Mouse (Mus musculus) forebrain, embryonic 10.5 days (tissue): ENCODE results near the gene Col12a1. TPM values are rescaled to one million over a fixed set of nuclear protein-coding genes. Genes with fewer than 3 reads are reported as not detected.
"Not testable (repeated sequence)": the region's sequence is repeated elsewhere in the genome, so short reads cannot be mapped to it uniquely, and the experiment has no call there.

Experiments used
- DNase-seq: peaks from one replicate; pipeline ENCODE4 v3.0.0-alpha.2; 2017; ENCODE audit warnings: low spot score; ENCODE audit errors: extremely low spot score
- H3K27ac ChIP-seq: fragments of 300-500 bp; sonication (generic); 2 replicates; pipeline ENCODE4 v1.5.1; 2016; ENCODE audit warnings: mild to moderate bottlenecking
- H3K27me3 ChIP-seq: fragments of 300-500 bp; sonication (generic); 2 replicates; pipeline ENCODE4 v1.6.1; 2016; ENCODE audit warnings: mild to moderate bottlenecking; ENCODE audit not compliant: poor library complexity, severe bottlenecking
- H3K36me3 ChIP-seq: fragments of 300-500 bp; sonication (generic); replicated peaks from 2 replicates; pipeline ENCODE4 v1.6.1; 2016; ENCODE audit warnings: mild to moderate bottlenecking, moderate library complexity
- H3K4me1 ChIP-seq: fragments of 300-500 bp; sonication (generic); 2 replicates; pipeline ENCODE4 v1.6.1; 2016
- H3K4me3 ChIP-seq: fragments of 300-500 bp; sonication (generic); 2 replicates; pipeline ENCODE4 v1.5.1; 2016; ENCODE audit warnings: mild to moderate bottlenecking, moderate library complexity
- H3K9me3 ChIP-seq: fragments of 300-500 bp; sonication (generic); 2 replicates; pipeline ENCODE4 v1.6.1; 2016; ENCODE audit warnings: mild to moderate bottlenecking, moderate library complexity
- WGBS: fragments of 180-500 bp; shearing (Covaris S2); methylation state at CpG from one replicate; pipeline ENCODE4 v1.1.7; 2016; 5-methylcytosine and 5-hydroxymethylcytosine counted together
- polyA plus RNA-seq: library from polyadenylated mRNA; unstranded; fragments of >200 nt; fragmentation: Nextera tagmentation; extraction: Ambion mirVana; gene quantifications from 2 replicates; pipeline ENCODE4 v1.2.1, GENCODE M21; 2016

Gene Col12a1
- polyA plus RNA-seq, 1 experiment from 2014 or later: 7.4 TPM

DNA sequence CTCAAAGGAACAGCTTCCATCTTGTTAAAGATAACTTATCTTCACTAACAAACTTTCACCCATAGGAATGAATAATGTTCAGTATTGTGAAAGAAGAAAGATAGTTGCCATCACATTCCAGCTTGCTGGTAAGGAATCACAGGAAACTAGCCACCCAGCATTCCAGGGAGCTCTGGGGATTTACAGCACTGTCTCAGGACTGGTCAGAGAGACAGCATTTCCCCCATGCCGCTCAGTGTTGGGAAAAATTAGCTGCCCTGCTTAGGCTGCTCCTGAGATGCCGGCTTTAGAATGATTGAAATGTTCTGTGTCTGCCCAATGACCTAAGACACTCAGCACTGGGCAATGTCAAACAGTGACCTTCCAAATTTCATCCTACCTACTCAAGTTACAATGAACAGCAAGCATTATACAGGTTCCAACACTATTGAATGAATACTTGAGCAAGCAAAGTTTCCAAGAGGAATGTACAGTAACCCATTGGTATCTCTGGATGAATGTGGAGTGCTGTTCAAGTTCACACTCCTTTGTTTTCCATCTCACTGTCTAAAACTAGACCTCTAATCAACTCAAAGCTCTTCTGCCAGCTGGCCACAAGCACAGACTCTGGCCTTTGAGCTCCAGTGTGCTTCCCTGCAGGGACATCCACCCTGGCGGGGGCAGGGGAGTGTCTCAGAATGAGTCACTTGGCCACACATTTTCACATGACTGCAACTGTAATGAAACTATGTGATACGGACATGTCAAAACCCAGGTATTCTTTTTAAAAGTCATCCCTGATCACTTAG is 38.0 kb downstream of the Col12a1 start:
- H3K27me3 ChIP-seq: no peaks in the 10 kb centered on the region
- no peaks in the 10 kb centered on the region for H3K9me3 ChIP-seq
- DNase-seq: no peak
- H3K36me3 ChIP-seq: no peaks in the 10 kb centered on the region
- H3K27ac ChIP-seq: no peak overlapping the region
- WGBS: 80% methylated on average over 4 of the region's 4 CpGs
- no peak overlapping the region for H3K4me3 ChIP-seq
- H3K4me1 ChIP-seq: peaks cover 7% of the 10 kb centered on the region; the same call in 1 of the 2 replicates

- DNase-seq, H3K9me3 ChIP-seq, H3K36me3 ChIP-seq, H3K27ac ChIP-seq, H3K27me3 ChIP-seq, H3K4me1 ChIP-seq, H3K4me3 ChIP-seq: not testable (repeated sequence)
- WGBS: 92% methylated on average over 1 of the region's 1 CpGs
Observed at GRCm38 (mm10) chr9:79668806-79669205, 49.8 kb downstream of the Col12a1 start.

- Histone ChIP-seq H3K4me3 (no peak overlapping the region), H3K9me3 (no peaks in the 10 kb centered on the region), H3K27me3 (no peaks in the 10 kb centered on the region), H3K36me3 (no peaks in the 10 kb centered on the region), H3K27ac (no peak overlapping the region), H3K4me1 (no peaks in the 10 kb centered on the region)
- no peak for DNase-seq
- WGBS: 89% methylated on average over 16 of the region's 16 CpGs
Observed at GRCm38 (mm10) chr9:79653327-79654150, 65.1 kb downstream of the Col12a1 start.

DNA sequence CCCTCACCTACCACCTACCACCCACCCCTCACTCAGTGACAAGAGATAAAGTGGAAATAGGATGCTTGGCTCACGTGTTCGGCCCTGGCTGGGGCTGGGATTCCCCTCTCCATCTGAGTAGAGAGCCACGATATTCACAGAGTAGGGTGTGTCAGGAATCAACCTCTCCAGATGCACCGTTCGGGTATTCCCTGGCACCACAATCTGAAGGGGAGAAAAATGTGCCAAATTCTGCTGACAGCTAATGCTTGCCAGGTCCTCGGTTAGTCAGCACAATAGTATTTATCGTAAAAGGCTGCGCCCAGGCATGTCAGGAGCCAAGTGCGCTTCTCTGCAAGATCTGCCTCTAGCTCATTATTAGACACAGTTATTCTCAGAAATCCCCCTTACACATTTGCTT is 70.0 kb downstream of the Col12a1 start:
- WGBS: 88% methylated on average over 9 of the region's 9 CpGs
- no peak for DNase-seq
- no peak overlapping the region for H3K27ac ChIP-seq
- no peaks in the 10 kb centered on the region for H3K4me1 ChIP-seq
- no peak overlapping the region for H3K4me3 ChIP-seq
- H3K9me3 ChIP-seq: no peaks in the 10 kb centered on the region
- H3K36me3 ChIP-seq: no peaks in the 10 kb centered on the region
- H3K27me3 ChIP-seq: no peaks in the 10 kb centered on the region

- no peaks in the 10 kb centered on the region for H3K36me3 ChIP-seq
- H3K27ac ChIP-seq: no peak overlapping the region
- H3K27me3 ChIP-seq: no peaks in the 10 kb centered on the region
- no peak for DNase-seq
- 81% methylated on average over 3 of the region's 3 CpGs for WGBS
- no peaks in the 10 kb centered on the region for H3K4me1 ChIP-seq
- no peak overlapping the region for H3K4me3 ChIP-seq
- H3K9me3 ChIP-seq: no peaks in the 10 kb centered on the region
Observed at GRCm38 (mm10) chr9:79645757-79646156, 72.9 kb downstream of the Col12a1 start.

GRCm38 (mm10) chr9:79639430-79640090 is 79.1 kb downstream of the Col12a1 start:
- H3K27me3 ChIP-seq: no peaks in the 10 kb centered on the region
- WGBS: 84% methylated on average over 11 of the region's 11 CpGs
- no peak for DNase-seq
- H3K27ac ChIP-seq: no peak overlapping the region
- no peaks in the 10 kb centered on the region for H3K36me3 ChIP-seq
- no peaks in the 10 kb centered on the region for H3K4me1 ChIP-seq
- H3K4me3 ChIP-seq: no peak overlapping the region
- H3K9me3 ChIP-seq: no peaks in the 10 kb centered on the region

DNA sequence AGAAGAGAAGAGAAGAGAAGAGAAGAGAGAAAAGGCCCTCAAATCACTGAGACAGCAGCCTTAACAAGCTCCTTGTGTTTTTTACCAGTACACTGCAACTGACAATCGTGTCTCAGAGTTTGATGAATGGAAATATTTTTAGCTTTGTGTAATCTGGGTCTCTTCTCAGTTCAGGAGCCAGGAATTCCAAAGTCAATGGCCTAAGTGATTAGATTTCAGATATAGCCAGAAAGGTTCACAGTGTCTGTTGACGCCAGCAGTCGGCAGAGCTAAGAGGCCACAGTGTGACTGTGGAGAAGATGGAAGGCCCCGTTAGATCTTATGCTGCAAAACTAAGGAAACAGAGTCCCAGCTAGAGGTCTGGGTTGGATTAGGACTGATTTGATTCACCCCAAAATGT is 80.8 kb downstream of the Col12a1 start:
- Histone ChIP-seq H3K4me3 (no peak overlapping the region), H3K27ac (no peak overlapping the region), H3K27me3 (no peaks in the 10 kb centered on the region), H3K9me3 (no peaks in the 10 kb centered on the region), H3K36me3 (no peaks in the 10 kb centered on the region), H3K4me1 (no peaks in the 10 kb centered on the region)
- no peak for DNase-seq
- WGBS: 86% methylated on average over 4 of the region's 4 CpGs

DNA sequence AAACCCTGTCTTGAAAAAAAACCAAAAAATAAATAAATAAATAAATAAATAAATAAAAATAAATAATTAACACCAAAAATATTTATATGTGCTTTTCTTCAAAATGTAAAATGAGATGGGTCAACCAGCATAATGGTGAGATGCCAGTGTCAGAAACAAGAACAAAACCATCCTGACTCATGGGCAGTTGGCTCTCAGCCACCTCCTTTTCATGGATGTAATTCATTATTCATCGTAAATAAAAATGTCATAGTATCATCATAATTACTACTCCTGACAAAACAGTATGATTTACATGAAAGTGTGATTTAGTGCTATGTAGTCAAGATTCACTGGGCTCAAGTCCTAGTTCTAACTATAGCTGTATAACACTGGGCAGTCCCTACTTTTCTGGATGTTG is 84.6 kb downstream of the Col12a1 start:
- no peak for DNase-seq
- H3K36me3 ChIP-seq: no peaks in the 10 kb centered on the region
- 100% methylated on average over 1 of the region's 1 CpGs for WGBS

GRCm38 (mm10) chr9:79631186-79631585 is 87.4 kb downstream of the Col12a1 start:
- Histone ChIP-seq H3K27me3 (no peaks in the 10 kb centered on the region), H3K9me3 (no peaks in the 10 kb centered on the region), H3K4me1 (no peaks in the 10 kb centered on the region), H3K27ac (no peak overlapping the region), H3K4me3 (no peak overlapping the region), H3K36me3 (no peaks in the 10 kb centered on the region)
- WGBS: 93% methylated on average over 7 of the region's 7 CpGs
- DNase-seq: no peak

More for the DNA sequence above, 84.6 kb downstream of the Col12a1 start:
- Histone ChIP-seq H3K4me3 (no peak overlapping the region), H3K27ac (no peak overlapping the region), H3K9me3 (no peaks in the 10 kb centered on the region), H3K27me3 (no peaks in the 10 kb centered on the region), H3K4me1 (no peaks in the 10 kb centered on the region)

DNA sequence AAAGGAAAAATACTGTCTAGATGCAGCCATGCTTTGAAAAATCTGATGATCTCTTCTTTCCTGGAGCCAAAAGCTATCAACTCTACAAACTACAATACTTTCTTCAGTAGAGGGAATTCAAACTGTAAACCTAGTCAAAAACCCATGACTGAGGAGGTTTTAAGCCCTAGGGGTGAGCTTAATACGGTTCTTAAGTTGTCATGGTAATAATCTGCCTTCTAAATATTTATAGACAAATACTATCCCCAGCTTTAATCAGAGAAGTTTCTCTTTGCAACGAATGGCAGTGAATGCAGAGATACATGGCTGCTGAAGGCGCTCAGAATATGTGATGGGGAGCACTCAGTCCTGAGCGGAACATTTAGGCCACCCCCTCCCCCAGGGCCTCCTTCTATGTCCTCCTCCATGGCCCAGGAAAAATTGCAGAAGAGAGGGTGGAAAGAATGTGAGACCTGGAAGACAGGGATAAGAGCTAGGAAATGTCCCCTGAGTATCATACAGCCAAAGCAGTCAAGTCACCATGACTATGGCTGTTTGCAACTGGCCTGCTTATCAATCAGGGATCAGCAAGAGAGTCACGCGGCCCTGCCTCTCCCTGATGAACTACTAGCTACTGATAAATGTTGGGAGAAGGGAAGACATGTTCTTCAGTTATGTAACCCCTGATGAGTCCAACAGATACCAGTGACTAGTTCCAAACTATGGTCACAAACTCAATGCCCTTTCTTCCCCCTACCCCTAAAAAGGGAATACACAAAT is 99.6 kb downstream of the Col12a1 start:
- 90% methylated on average over 6 of the region's 6 CpGs for WGBS
- no peaks in the 10 kb centered on the region for H3K9me3 ChIP-seq
- no peak overlapping the region for H3K27ac ChIP-seq
- no peaks in the 10 kb centered on the region for H3K36me3 ChIP-seq
- no peaks in the 10 kb centered on the region for H3K27me3 ChIP-seq
- no peaks in the 10 kb centered on the region for H3K4me1 ChIP-seq
- H3K4me3 ChIP-seq: no peak overlapping the region
- no peak for DNase-seq

DNA sequence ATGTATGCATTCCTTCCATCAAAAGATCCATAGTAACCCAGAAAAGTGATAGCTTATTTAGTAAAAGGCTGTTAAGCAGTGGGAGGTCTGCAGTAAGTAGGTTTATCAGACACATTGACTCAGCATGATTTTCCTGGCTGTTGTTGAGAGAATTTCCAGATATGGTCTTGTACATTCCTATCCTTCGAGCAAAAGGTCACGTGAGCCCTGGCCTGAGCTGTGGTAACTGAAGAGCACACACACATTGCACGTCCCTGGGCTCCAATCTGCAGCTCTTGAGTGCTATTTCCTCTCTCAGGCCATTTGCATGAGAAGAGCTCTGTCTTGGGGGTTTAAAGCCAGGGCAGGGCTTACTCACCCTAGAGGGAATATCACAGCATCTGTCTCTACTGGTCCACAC is 101.3 kb downstream of the Col12a1 start:
- Histone ChIP-seq H3K4me3 (no peak overlapping the region), H3K27me3 (peaks cover 1% of the 10 kb centered on the region; the same call in 1 of the 2 replicates), H3K27ac (no peak overlapping the region), H3K4me1 (no peaks in the 10 kb centered on the region), H3K36me3 (no peaks in the 10 kb centered on the region), H3K9me3 (no peaks in the 10 kb centered on the region)
- DNase-seq: no peak
- 48% methylated on average over 3 of the region's 3 CpGs for WGBS

DNA sequence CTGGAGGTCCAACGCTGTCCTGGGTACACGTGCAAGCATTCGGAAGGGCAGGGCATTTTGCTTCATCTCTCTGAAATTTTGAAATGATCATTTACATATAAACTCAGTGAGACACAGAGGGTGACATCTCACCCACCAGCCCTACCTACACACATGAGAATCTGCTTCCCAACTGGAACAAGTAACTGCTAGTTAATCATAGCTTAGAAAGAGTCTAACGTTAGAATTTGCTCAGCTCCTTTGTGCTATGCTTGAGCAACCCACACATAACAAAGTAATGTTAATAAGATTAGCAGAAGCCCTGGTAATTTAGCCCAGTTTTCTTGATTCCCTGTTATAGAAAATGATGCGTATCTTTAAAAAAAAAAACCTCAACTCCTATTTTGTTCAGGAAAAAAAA is 102.6 kb downstream of the Col12a1 start:
- no peak for DNase-seq
- H3K9me3 ChIP-seq: no peaks in the 10 kb centered on the region
- H3K4me1 ChIP-seq: no peaks in the 10 kb centered on the region
- H3K27ac ChIP-seq: no peak overlapping the region
- 82% methylated on average over 5 of the region's 5 CpGs for WGBS
- H3K4me3 ChIP-seq: no peak overlapping the region
- H3K27me3 ChIP-seq: peaks cover 14% of the 10 kb centered on the region
- no peaks in the 10 kb centered on the region for H3K36me3 ChIP-seq
